Mouse (Mus musculus) thymus, adult 2 months (tissue): Measurements from ENCODE around the gene Sim2.

Experiments used
- CTCF ChIP-seq: fragments of 200-500 bp; IDR thresholded peaks from 2 replicates; pipeline ENCODE4 v1.5.1; 2012; ENCODE audit warnings: mild to moderate bottlenecking, control low read depth, low read length, moderate library complexity, borderline replicate concordance; ENCODE audit not compliant: control insufficient read depth, poor library complexity, insufficient read depth; ENCODE audit errors: extremely low read depth
- POLR2A ChIP-seq: fragments of 200-500 bp; IDR thresholded peaks from 2 replicates; pipeline ENCODE4 v1.6.1; 2012; ENCODE audit warnings: mild to moderate bottlenecking, low read length, control low read depth, moderate library complexity; ENCODE audit not compliant: control insufficient read depth, poor library complexity, insufficient read depth; ENCODE audit errors: extremely low read depth

DNA sequence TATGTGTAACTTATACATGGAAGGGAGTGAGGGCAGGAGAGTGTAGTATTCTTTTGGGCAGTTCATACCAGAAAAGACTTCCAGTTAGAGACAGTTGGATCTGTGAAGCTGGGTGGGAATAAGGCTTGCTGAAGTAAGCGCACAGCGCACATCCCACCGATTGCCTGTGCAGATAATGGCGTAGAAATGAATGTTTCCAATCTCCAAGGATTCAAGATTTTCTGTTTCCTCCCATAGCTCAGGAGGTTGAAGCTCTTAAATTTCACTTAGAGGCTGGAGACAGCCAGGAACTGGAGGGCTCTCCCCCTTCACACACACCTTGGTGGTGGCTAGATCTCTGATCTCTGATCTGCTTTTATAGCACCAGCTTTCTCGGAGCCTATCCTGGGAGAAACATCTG is 3.1 kb upstream of the Sim2 start:
- TF ChIP-seq CTCF (no peak), POLR2A (no peak)
